Mouse (Mus musculus): ENCODE results near the gene Hist1h2bj. TPM values are rescaled to one million over a fixed set of nuclear protein-coding genes. Genes with fewer than 3 reads are reported as not detected.
"Not testable (repeated sequence)": the region's sequence is repeated elsewhere in the genome, so short reads cannot be mapped to it uniquely, and the experiment has no call there.

Hist1h2bj gene
- polyA plus RNA-seq, 1 experiment from 2014 or later: 7.4 TPM

GRCm38 (mm10) chr13:22040464-22041141 lies 2.4 kb upstream of the Hist1h2bj start:
- Histone ChIP-seq H3K27me3 (replicated peaks; ENCODE audit: control insufficient read depth, insufficient read depth, low read length) (no peaks in the 10 kb centered on the region), H3K4me1 (ENCODE audit: control insufficient read depth, insufficient read depth, low read length) (peaks cover 30% of the 10 kb centered on the region), H3K9me3 (ENCODE audit: control insufficient read depth, low read length) (no peaks in the 10 kb centered on the region), H3K9ac (ENCODE audit: low read depth, low read length) (peak overlapping the region; percentile 63), H3K4me2 (ENCODE audit: low read depth, low read length) (peak overlapping the region; percentile 61), H3K36me3 (ENCODE audit: control insufficient read depth, insufficient read depth, low read length) (no peaks in the 10 kb centered on the region), H3K4me3 (ENCODE audit: low read depth, low read length) (peak overlapping the region; percentile 42), H3K27ac (replicated peaks; ENCODE audit: low read depth, low read length) (peak overlapping the region; percentile 92)
- ATAC-seq (ENCODE audit: low read depth) (0 out of 2 replicates have a peak, but pooled peaks have one; percentile 0), DNase-seq (ENCODE audit: low spot score) (no peak)
- 2% methylated on average over 17 of the region's 24 CpGs for WGBS

- H3K36me3 ChIP-seq (ENCODE audit: control insufficient read depth, insufficient read depth, low read length); H3K9me3 ChIP-seq (ENCODE audit: control insufficient read depth, low read length); H3K27me3 ChIP-seq (replicated peaks; ENCODE audit: control insufficient read depth, insufficient read depth, low read length): not testable (repeated sequence)
- Histone ChIP-seq H3K4me1 (ENCODE audit: control insufficient read depth, insufficient read depth, low read length) (peaks cover 30% of the 10 kb centered on the region), H3K9ac (ENCODE audit: low read depth, low read length) (peak within 1 kb of the TSS; percentile 66), H3K4me2 (ENCODE audit: low read depth, low read length) (peak within 1 kb of the TSS; percentile 61), H3K4me3 (ENCODE audit: low read depth, low read length) (peak within 1 kb of the TSS; percentile 42), H3K27ac (replicated peaks; ENCODE audit: low read depth, low read length) (peak within 1 kb of the TSS; percentile 92)
- under 1% methylated on average over 22 of the region's 27 CpGs for WGBS
- DNase-seq (ENCODE audit: low spot score) (peak; percentile 96), ATAC-seq (ENCODE audit: low read depth) (peak; percentile 62)
These were observed 1.9 kb upstream of the Hist1h2bj start, which contains the start of gene Hist1h4i for GRCm38 (mm10) chr13:22041142-22041536. Gene Hist1h4i, minus strand, starts transcription at chr13:22041362.

- DNase-seq (ENCODE audit: low spot score) (no peak), ATAC-seq (ENCODE audit: low read depth) (no peak)
- peak overlapping the region; percentile 92 for H3K27ac ChIP-seq (replicated peaks; ENCODE audit: low read depth, low read length)
- H3K4me2 ChIP-seq (ENCODE audit: low read depth, low read length): peak overlapping the region; percentile 61
- no peaks in the 10 kb centered on the region for H3K36me3 ChIP-seq (ENCODE audit: control insufficient read depth, insufficient read depth, low read length)
- WGBS: 2% methylated on average over 13 of the region's 13 CpGs
- peak overlapping the region; percentile 66 for H3K9ac ChIP-seq (ENCODE audit: low read depth, low read length)
- H3K27me3 ChIP-seq (replicated peaks; ENCODE audit: control insufficient read depth, insufficient read depth, low read length): no peaks in the 10 kb centered on the region
- H3K4me3 ChIP-seq (ENCODE audit: low read depth, low read length): peak overlapping the region; percentile 42
- H3K4me1 ChIP-seq (ENCODE audit: control insufficient read depth, insufficient read depth, low read length): peaks cover 23% of the 10 kb centered on the region
- no peaks in the 10 kb centered on the region for H3K9me3 ChIP-seq (ENCODE audit: control insufficient read depth, low read length)
These were observed 1.1 kb upstream of the Hist1h2bj start for GRCm38 (mm10) chr13:22041651-22042567.

- peaks cover 23% of the 10 kb centered on the region for H3K4me1 ChIP-seq (ENCODE audit: control insufficient read depth, insufficient read depth, low read length)
- peak overlapping the region; percentile 61 for H3K9ac ChIP-seq (ENCODE audit: low read depth, low read length)
- H3K27ac ChIP-seq (replicated peaks; ENCODE audit: low read depth, low read length): peak overlapping the region; percentile 83
- ATAC-seq (ENCODE audit: low read depth): 0 out of 2 replicates have a peak, but pooled peaks have one; percentile 1
- no peaks in the 10 kb centered on the region for H3K9me3 ChIP-seq (ENCODE audit: control insufficient read depth, low read length)
- H3K36me3 ChIP-seq (ENCODE audit: control insufficient read depth, insufficient read depth, low read length): no peaks in the 10 kb centered on the region
- peak overlapping the region; percentile 41 for H3K4me3 ChIP-seq (ENCODE audit: low read depth, low read length)
- no peaks in the 10 kb centered on the region for H3K27me3 ChIP-seq (replicated peaks; ENCODE audit: control insufficient read depth, insufficient read depth, low read length)
- 1% methylated on average over 5 of the region's 14 CpGs for WGBS
- peak overlapping the region; percentile 61 for H3K4me2 ChIP-seq (ENCODE audit: low read depth, low read length)
- DNase-seq (ENCODE audit: low spot score): peak; percentile 89
These were observed 753 bp downstream of the Hist1h2bj start for GRCm38 (mm10) chr13:22043503-22044431.

DNA sequence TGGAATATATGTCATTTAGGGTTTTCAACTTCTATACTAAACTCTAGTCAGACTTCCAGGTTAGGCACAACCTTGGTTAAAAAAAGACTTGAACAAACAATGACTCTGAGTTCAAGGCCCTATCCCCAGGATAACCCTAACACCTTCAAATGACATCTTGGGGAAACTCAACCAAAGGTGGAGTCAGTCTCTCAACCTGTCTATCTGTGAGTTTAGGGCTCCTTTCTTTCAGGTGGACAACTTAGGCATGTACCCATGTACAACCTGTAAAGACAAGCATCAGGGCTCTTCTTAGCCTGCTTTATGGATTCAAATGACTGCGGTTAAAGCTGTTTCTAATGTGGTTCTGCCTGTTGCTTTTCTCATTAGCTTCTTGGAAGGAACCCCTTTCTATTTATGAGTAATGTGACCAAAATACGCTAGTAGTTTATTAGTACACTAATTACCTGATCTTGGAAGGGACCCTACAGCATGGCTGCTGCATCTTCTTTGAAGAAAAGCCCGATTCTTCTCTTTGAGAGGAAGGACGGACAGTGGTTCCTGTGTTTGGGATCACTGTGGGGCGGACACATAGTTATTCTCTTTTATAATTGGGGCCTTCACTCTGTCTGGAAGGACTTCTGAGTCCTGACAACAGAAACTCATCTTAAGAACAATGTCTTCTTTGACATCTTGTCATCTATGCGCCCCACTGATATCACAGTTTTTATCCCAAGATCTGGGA lies 1.6 kb downstream of the Hist1h2bj start:
- DNase-seq (ENCODE audit: low spot score) (no peak), ATAC-seq (ENCODE audit: low read depth) (no peak)
- H3K4me2 ChIP-seq (ENCODE audit: low read depth, low read length): peak overlapping the region; percentile 61; the same call in 1 of the 2 replicates
- no peaks in the 10 kb centered on the region for H3K36me3 ChIP-seq (ENCODE audit: control insufficient read depth, insufficient read depth, low read length)
- H3K27ac ChIP-seq (replicated peaks; ENCODE audit: low read depth, low read length): peak overlapping the region; percentile 83; the same call in 1 of the 2 replicates
- peak overlapping the region; percentile 41; the same call in 1 of the 2 replicates for H3K4me3 ChIP-seq (ENCODE audit: low read depth, low read length)
- H3K9me3 ChIP-seq (ENCODE audit: control insufficient read depth, low read length): no peaks in the 10 kb centered on the region
- 80% methylated on average over 6 of the region's 6 CpGs for WGBS
- peaks cover 23% of the 10 kb centered on the region for H3K4me1 ChIP-seq (ENCODE audit: control insufficient read depth, insufficient read depth, low read length)
- H3K27me3 ChIP-seq (replicated peaks; ENCODE audit: control insufficient read depth, insufficient read depth, low read length): no peaks in the 10 kb centered on the region
- peak overlapping the region; percentile 25; the same call in 1 of the 2 replicates for H3K9ac ChIP-seq (ENCODE audit: low read depth, low read length)

GRCm38 (mm10) chr13:22045311-22045710 lies 2.3 kb downstream of the Hist1h2bj start:
- no peak overlapping the region for H3K4me3 ChIP-seq (ENCODE audit: low read depth, low read length)
- peaks cover 17% of the 10 kb centered on the region for H3K4me1 ChIP-seq (ENCODE audit: control insufficient read depth, insufficient read depth, low read length)
- no peak overlapping the region for H3K9ac ChIP-seq (ENCODE audit: low read depth, low read length)
- WGBS: 52% methylated on average over 2 of the region's 2 CpGs
- no peaks in the 10 kb centered on the region for H3K27me3 ChIP-seq (replicated peaks; ENCODE audit: control insufficient read depth, insufficient read depth, low read length)
- DNase-seq (ENCODE audit: low spot score) (no peak), ATAC-seq (ENCODE audit: low read depth) (no peak)
- H3K9me3 ChIP-seq (ENCODE audit: control insufficient read depth, low read length): no peaks in the 10 kb centered on the region
- no peak overlapping the region for H3K27ac ChIP-seq (replicated peaks; ENCODE audit: low read depth, low read length)
- H3K4me2 ChIP-seq (ENCODE audit: low read depth, low read length): no peak overlapping the region
- no peaks in the 10 kb centered on the region for H3K36me3 ChIP-seq (ENCODE audit: control insufficient read depth, insufficient read depth, low read length)

DNA sequence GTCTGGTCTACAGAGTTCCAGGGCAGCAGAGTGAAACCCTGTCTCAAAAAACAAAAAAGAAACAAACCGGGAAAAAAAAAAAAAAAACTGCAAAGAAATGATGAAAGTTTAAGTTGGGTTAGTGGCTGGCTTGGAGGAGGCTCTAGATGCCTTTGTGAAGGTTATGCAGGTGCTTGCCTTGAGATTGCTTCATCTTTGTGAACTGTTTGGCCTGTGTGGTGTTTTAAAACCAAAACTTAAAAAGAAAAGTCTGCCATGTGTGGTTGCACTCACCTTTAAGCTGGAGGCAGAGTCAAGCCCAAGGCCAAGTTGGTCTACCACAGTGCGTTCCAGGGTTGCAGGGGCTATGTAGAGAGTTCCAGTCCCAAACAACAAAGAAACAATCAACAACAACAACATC lies 6.0 kb downstream of the Hist1h2bj start:
- Histone ChIP-seq H3K36me3 (ENCODE audit: control insufficient read depth, insufficient read depth, low read length) (no peaks in the 10 kb centered on the region), H3K27me3 (replicated peaks; ENCODE audit: control insufficient read depth, insufficient read depth, low read length) (no peaks in the 10 kb centered on the region), H3K9ac (ENCODE audit: low read depth, low read length) (no peak overlapping the region), H3K4me1 (ENCODE audit: control insufficient read depth, insufficient read depth, low read length) (peaks cover 5% of the 10 kb centered on the region; the same call in 1 of the 2 replicates), H3K27ac (replicated peaks; ENCODE audit: low read depth, low read length) (no peak overlapping the region), H3K4me3 (ENCODE audit: low read depth, low read length) (no peak overlapping the region), H3K9me3 (ENCODE audit: control insufficient read depth, low read length) (no peaks in the 10 kb centered on the region), H3K4me2 (ENCODE audit: low read depth, low read length) (no peak overlapping the region)
- DNase-seq (ENCODE audit: low spot score): no peak
- ATAC-seq (ENCODE audit: low read depth): no peak
- 72% methylated on average over 2 of the region's 2 CpGs for WGBS
